Mouse (Mus musculus): ENCODE measurements at regions not wholly inside any gene's neighbourhood (a gene's known extent, or its start where the extent isn't known, plus 50 kb on each side); places are given as distances from the start of the nearest gene placed in this dataset.

DNA sequence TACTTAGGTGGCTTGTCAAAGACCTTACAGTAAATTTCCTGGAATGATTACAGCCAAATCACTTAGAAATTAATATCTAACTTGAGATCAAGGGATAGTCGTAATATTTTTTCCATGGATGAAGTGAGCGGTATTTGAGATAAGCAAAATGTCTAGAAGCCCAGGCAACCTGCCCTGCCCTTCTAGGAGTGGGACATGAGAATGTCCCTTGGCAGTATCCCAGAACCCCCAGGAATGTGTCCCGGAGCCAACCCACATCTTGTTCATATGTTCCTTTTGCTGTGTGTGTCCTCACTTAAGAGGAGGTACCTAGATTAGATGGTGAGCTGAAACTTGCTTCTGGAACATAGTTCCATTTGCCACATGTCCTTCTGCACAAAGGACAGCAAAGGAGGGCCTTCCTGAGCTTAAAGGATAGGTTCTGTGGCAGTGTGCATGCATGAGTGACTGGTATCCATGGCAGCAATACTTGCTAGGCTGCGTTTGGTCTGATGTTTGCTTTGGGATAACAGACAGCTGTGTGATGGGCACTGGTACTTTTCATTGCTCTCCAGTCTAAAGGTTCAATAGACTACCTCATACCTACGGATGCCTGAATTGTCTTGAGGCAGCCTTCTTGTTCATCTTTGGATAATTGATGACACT, 231.0 kb upstream of the Krr1 start:
- Histone ChIP-seq H3K36me3 (ENCODE audit: control insufficient read depth, insufficient read depth, low read length) (no peaks in the 10 kb centered on the region), H3K27ac (ENCODE audit: low read depth) (no peak overlapping the region), H3K9me3 (ENCODE audit: control insufficient read depth, low read length) (no peaks in the 10 kb centered on the region), H3K4me1 (replicated peaks; ENCODE audit: control insufficient read depth, insufficient read depth, low read length) (no peaks in the 10 kb centered on the region), H3K9ac (ENCODE audit: low read length) (no peak overlapping the region), H3K4me3 (ENCODE audit: low read depth, low read length) (no peak overlapping the region), H3K4me2 (ENCODE audit: low read length) (no peak overlapping the region), H3K27me3 (replicated peaks; ENCODE audit: control insufficient read depth, insufficient read depth, low read length) (no peaks in the 10 kb centered on the region)
- no peak for ATAC-seq (replicated peaks; ENCODE audit: low FRiP score, low TSS enrichment, low read depth)
- DNase-seq (ENCODE audit: low spot score), result peak; percentile 50
- whole genome bisulfite sequencing, result 73% methylated on average over 5 of the region's 5 CpGs

DNA sequence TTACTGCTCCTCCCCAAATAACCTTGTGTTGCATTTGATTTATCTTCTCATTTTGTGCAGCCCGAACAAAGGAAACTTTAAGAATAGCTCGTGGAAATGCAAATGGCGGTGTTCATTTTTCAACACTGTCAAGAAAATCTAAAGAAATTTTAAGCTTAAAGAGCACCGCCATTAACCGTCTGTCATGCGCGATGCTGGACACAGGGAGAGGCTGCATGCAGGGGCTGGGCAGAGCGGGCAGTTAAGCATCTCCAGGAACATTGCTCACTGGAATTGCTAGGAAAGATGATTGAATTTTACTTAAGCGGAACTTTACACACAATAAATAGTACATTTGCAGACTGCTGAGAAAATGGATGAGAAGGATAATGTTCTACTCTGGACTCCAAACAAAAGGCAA, 229.2 kb upstream of the Krr1 start:
- DNase-seq (ENCODE audit: low spot score), result peak; percentile 42

DNA sequence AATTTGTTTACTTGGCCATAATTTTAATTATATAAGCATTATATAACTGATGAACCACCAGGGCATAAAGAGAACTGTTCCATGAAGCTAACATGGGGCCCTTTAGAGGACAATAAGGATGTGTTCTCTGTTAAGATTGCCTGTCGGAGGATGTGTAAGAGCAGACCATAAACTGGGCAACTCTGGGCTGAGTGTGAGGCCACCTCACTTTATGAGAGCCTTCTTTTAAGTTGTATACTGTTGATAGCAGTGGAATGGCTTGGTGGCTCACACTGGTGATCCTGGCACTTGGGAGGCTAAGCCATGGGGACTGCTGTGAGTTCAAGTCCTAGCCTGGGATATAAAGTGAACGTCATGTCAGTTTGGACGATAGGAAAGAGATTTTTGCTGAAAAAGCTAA, 227.3 kb upstream of the Krr1 start:
- Histone ChIP-seq H3K9me3 (ENCODE audit: control insufficient read depth, low read length) (no peaks in the 10 kb centered on the region), H3K36me3 (ENCODE audit: control insufficient read depth, insufficient read depth, low read length) (no peaks in the 10 kb centered on the region), H3K4me2 (ENCODE audit: low read length) (no peak overlapping the region), H3K9ac (ENCODE audit: low read length) (no peak overlapping the region), H3K4me1 (replicated peaks; ENCODE audit: control insufficient read depth, insufficient read depth, low read length) (no peaks in the 10 kb centered on the region), H3K4me3 (ENCODE audit: low read depth, low read length) (no peak overlapping the region), H3K27ac (ENCODE audit: low read depth) (no peak overlapping the region), H3K27me3 (replicated peaks; ENCODE audit: control insufficient read depth, insufficient read depth, low read length) (no peaks in the 10 kb centered on the region)
- 84% methylated on average over 3 of the region's 3 CpGs for WGBS
- peak; percentile 46 for DNase-seq (ENCODE audit: low spot score)
- ATAC-seq (replicated peaks; ENCODE audit: low FRiP score, low TSS enrichment, low read depth), result no peak

More for the DNA sequence above, 229.2 kb upstream of the Krr1 start:
- Histone ChIP-seq H3K4me2 (ENCODE audit: low read length) (no peak overlapping the region), H3K27ac (ENCODE audit: low read depth) (no peak overlapping the region), H3K4me3 (ENCODE audit: low read depth, low read length) (no peak overlapping the region), H3K4me1 (replicated peaks; ENCODE audit: control insufficient read depth, insufficient read depth, low read length) (no peaks in the 10 kb centered on the region), H3K27me3 (replicated peaks; ENCODE audit: control insufficient read depth, insufficient read depth, low read length) (no peaks in the 10 kb centered on the region), H3K36me3 (ENCODE audit: control insufficient read depth, insufficient read depth, low read length) (no peaks in the 10 kb centered on the region), H3K9me3 (ENCODE audit: control insufficient read depth, low read length) (no peaks in the 10 kb centered on the region), H3K9ac (ENCODE audit: low read length) (no peak overlapping the region)
- 66% methylated on average over 9 of the region's 9 CpGs for WGBS
- ATAC-seq (replicated peaks; ENCODE audit: low FRiP score, low TSS enrichment, low read depth), result no peak

DNA sequence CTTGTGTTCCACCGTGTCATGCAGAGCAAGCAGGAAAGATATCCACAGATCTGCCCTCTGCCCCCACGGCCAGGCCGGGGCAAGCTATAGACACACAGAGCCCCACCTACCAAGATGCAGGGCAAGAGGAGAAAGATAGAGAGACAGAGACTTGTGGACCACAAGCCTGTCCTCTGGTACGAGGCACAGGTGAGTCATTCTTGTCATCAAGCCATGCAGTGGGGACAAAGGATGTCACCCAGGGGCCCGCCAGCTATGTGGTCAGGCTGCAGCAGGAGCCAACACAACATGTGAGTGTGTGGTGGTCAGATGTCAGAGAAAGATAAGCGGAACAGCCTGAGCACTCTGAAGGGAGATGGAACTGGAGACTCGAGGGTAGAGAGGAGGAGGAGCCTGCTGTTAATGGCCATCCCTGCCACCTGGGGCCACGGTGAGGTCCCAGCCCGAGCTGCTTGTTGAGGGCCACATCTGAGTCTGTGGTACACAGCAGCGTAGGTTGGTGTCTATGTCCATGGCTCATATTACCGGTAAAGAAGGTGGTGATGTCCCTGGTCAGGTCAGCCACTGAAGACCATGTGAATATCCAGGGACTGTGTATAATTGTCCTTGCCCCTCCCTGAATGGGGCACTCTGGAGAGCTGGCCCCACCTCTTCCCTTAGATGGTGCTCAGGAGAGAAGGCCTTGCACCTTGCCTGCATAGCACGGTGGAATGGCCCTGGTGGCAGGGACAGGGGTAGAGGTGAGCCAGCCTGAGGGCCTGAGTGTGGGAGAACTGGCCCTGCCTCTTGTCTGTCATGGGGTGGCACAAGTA, 226.2 kb upstream of the Krr1 start:
- DNase-seq (ENCODE audit: low spot score), result no peak
- no peaks in the 10 kb centered on the region for H3K36me3 ChIP-seq (ENCODE audit: control insufficient read depth, insufficient read depth, low read length)
- no peaks in the 10 kb centered on the region for H3K4me1 ChIP-seq (replicated peaks; ENCODE audit: control insufficient read depth, insufficient read depth, low read length)
- 70% methylated on average over 12 of the region's 12 CpGs for WGBS
- ATAC-seq (replicated peaks; ENCODE audit: low FRiP score, low TSS enrichment, low read depth), result peak; percentile 54
- H3K9me3 ChIP-seq (ENCODE audit: control insufficient read depth, low read length), result no peaks in the 10 kb centered on the region
- H3K4me2 ChIP-seq (ENCODE audit: low read length), result no peak overlapping the region
- no peak overlapping the region for H3K9ac ChIP-seq (ENCODE audit: low read length)
- no peak overlapping the region for H3K27ac ChIP-seq (ENCODE audit: low read depth)
- H3K27me3 ChIP-seq (replicated peaks; ENCODE audit: control insufficient read depth, insufficient read depth, low read length), result no peaks in the 10 kb centered on the region
- no peak overlapping the region for H3K4me3 ChIP-seq (ENCODE audit: low read depth, low read length)

DNA sequence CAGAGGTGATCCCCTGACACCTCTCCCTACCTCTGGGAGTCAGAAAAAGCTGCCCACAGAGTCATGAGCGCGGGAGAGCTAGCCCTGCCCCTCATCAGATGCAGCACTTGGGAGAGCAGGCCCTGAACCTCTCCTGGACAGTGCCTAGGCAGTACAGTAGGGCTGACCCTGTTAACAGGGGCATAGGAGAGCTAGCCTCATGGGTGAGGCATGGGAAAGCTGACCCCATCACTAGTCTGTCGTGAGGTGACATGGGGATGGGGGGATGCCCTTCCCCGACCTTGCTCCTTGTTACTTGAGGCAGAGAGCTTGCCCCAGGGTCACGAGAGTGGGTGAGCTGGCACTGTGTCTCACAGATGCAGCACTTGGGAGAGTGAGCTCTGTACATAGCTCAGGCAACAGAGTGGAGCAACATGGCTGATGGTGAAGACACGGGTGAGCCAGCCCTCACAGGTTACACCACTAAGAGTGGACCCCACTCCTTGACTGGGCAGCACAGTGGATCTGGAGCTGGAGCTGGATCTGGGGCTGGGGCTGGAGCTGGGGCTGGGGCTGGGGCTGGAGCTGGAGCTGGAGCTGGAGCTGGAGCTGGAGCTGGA, 225.5 kb upstream of the Krr1 start:
- 89% methylated on average over 6 of the region's 6 CpGs for WGBS
- H3K4me2 ChIP-seq (ENCODE audit: low read length), result no peak overlapping the region
- no peak overlapping the region for H3K9ac ChIP-seq (ENCODE audit: low read length)
- no peak overlapping the region for H3K4me3 ChIP-seq (ENCODE audit: low read depth, low read length)
- ATAC-seq (replicated peaks; ENCODE audit: low FRiP score, low TSS enrichment, low read depth) (peak; percentile 31; the same call in 1 of the 2 replicates), DNase-seq (ENCODE audit: low spot score) (peak; percentile 12)
- no peaks in the 10 kb centered on the region for H3K27me3 ChIP-seq (replicated peaks; ENCODE audit: control insufficient read depth, insufficient read depth, low read length)
- no peak overlapping the region for H3K27ac ChIP-seq (ENCODE audit: low read depth)
- no peaks in the 10 kb centered on the region for H3K36me3 ChIP-seq (ENCODE audit: control insufficient read depth, insufficient read depth, low read length)
- H3K9me3 ChIP-seq (ENCODE audit: control insufficient read depth, low read length), result no peaks in the 10 kb centered on the region
- no peaks in the 10 kb centered on the region for H3K4me1 ChIP-seq (replicated peaks; ENCODE audit: control insufficient read depth, insufficient read depth, low read length)

DNA sequence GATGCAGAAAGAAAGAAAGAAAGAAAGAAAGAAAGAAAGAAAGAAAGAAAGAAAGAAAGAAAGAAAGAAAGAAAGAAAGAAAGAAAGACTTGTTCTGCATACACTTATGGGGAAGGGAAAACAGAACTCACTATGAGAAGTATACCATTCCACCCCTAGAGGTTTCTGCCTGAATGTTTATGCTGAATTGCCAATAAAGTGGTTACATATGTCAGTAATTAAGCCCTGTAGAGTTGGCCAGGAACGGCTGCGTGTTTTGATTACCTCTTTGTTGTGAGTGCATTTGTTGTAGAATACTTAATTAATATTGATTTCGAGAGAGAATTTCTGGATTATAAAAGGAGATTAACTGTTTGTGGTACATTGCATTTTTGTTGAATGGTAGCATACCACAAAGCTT, 224.0 kb upstream of the Krr1 start:
- Histone ChIP-seq H3K4me1 (replicated peaks; ENCODE audit: control insufficient read depth, insufficient read depth, low read length) (no peaks in the 10 kb centered on the region), H3K36me3 (ENCODE audit: control insufficient read depth, insufficient read depth, low read length) (no peaks in the 10 kb centered on the region), H3K27me3 (replicated peaks; ENCODE audit: control insufficient read depth, insufficient read depth, low read length) (no peaks in the 10 kb centered on the region), H3K4me3 (ENCODE audit: low read depth, low read length) (no peak overlapping the region), H3K9me3 (ENCODE audit: control insufficient read depth, low read length) (no peaks in the 10 kb centered on the region), H3K4me2 (ENCODE audit: low read length) (no peak overlapping the region), H3K9ac (ENCODE audit: low read length) (no peak overlapping the region), H3K27ac (ENCODE audit: low read depth) (no peak overlapping the region)
- 45% methylated on average over 3 of the region's 3 CpGs for WGBS
- DNase-seq (ENCODE audit: low spot score) (no peak), ATAC-seq (replicated peaks; ENCODE audit: low FRiP score, low TSS enrichment, low read depth) (no peak)

DNA sequence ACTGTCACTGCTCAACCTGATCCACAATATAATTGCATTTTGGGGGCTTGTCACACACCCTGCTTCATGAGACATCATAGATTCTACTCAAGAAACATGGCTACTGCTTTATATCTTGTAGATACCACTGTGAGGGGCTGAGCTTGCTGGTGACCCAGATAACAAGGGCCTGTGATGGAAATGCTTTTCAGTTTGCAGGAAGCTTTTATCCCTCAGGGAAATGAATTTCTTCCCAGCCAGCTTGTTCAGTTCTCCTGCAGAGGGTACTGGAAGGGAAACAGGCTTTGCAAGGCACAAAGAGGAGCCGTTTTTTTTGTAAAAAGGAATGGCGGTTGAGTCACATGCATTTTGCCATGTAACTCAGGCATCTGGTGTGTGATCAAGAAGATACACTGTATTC, 218.8 kb upstream of the Krr1 start:
- Histone ChIP-seq H3K27me3 (replicated peaks; ENCODE audit: control insufficient read depth, insufficient read depth, low read length) (no peaks in the 10 kb centered on the region), H3K9ac (ENCODE audit: low read length) (no peak overlapping the region), H3K4me2 (ENCODE audit: low read length) (no peak overlapping the region), H3K4me1 (replicated peaks; ENCODE audit: control insufficient read depth, insufficient read depth, low read length) (peaks cover 10% of the 10 kb centered on the region), H3K36me3 (ENCODE audit: control insufficient read depth, insufficient read depth, low read length) (no peaks in the 10 kb centered on the region), H3K27ac (ENCODE audit: low read depth) (no peak overlapping the region), H3K4me3 (ENCODE audit: low read depth, low read length) (no peak overlapping the region), H3K9me3 (ENCODE audit: control insufficient read depth, low read length) (no peaks in the 10 kb centered on the region)
- DNase-seq (ENCODE audit: low spot score), result peak; percentile 42
- ATAC-seq (replicated peaks; ENCODE audit: low FRiP score, low TSS enrichment, low read depth), result no peak
- 84% methylated on average over 2 of the region's 2 CpGs for WGBS

DNA sequence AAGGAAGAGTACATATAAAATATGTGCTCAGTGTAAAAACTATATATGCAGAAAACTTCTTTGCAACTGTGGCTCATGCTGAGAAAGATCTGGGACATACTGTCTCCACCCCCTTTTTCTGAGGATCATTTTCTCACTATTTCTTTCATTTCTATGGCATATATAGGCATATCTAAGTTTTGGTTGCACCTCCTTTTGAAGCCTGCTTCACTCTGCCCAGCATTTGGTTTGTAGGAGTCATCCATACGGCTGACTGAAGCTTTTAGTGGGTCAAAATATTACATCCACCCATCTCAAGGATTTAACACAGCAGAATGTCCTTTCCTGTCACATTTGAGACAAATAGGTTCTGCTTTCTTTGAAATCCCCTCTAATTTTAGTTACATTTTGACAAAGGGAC, 216.5 kb upstream of the Krr1 start:
- Histone ChIP-seq H3K36me3 (ENCODE audit: control insufficient read depth, insufficient read depth, low read length) (no peaks in the 10 kb centered on the region), H3K27ac (ENCODE audit: low read depth) (no peak overlapping the region), H3K4me1 (replicated peaks; ENCODE audit: control insufficient read depth, insufficient read depth, low read length) (peaks cover 11% of the 10 kb centered on the region), H3K4me3 (ENCODE audit: low read depth, low read length) (no peak overlapping the region), H3K9me3 (ENCODE audit: control insufficient read depth, low read length) (no peaks in the 10 kb centered on the region), H3K9ac (ENCODE audit: low read length) (no peak overlapping the region), H3K4me2 (ENCODE audit: low read length) (no peak overlapping the region), H3K27me3 (replicated peaks; ENCODE audit: control insufficient read depth, insufficient read depth, low read length) (no peaks in the 10 kb centered on the region)
- DNase-seq (ENCODE audit: low spot score), result no peak
- 48% methylated on average over 1 of the region's 1 CpGs for WGBS
- ATAC-seq (replicated peaks; ENCODE audit: low FRiP score, low TSS enrichment, low read depth), result no peak
